ENCODE assay signal across 20 mouse cellular contexts in genomic region chr9:97003173-97003572, GRCm38 (mm10).
"Had no signal": no experiment of that assay in that cellular context is flagged by ENCODE, and none has a peak within 500 bp of the region (broad histone marks: within the 10 kb centered on the region; RNA-seq: fewer than 3 reads in every experiment).

No protein-coding gene starts in this region.

- DNase-seq: lung, adult 18-20 months; lung, embryonic 14.5 days; lung, postnatal 10 days; lung, postnatal 4 days; midbrain, embryonic 14.5 days; retina, postnatal 1 day; right cerebral cortex, adult 18-20 months; right cerebral cortex, postnatal 25 days; right cerebral cortex, postnatal 4 days; spleen, adult 18-20 months; thymus, adult 2 months; thymus, postnatal 25 days; thymus, postnatal 4 days had no signal

- H3K27ac ChIP-seq: liver, embryonic 14.5 days; midbrain, embryonic 12.5 days; neural tube, embryonic 13.5 days; neural tube, embryonic 15.5 days had no signal

- H3K9me3 ChIP-seq: neural tube, embryonic 15.5 days had no signal

- H3K4me3 ChIP-seq: megakaryocyte, embryonic 14.5 days; midbrain, embryonic 12.5 days; myocyte; neural tube, embryonic 13.5 days; neural tube, embryonic 15.5 days had no signal

- H3K9ac ChIP-seq: liver, embryonic 14.5 days; lung, embryonic 14.5 days; midbrain, embryonic 12.5 days; neural tube, embryonic 13.5 days; neural tube, embryonic 15.5 days had no signal

- ATAC-seq: midbrain, embryonic 16.5 days had no signal

- H3K27me3 ChIP-seq: megakaryocyte, embryonic 14.5 days; midbrain, embryonic 12.5 days; neural tube, embryonic 13.5 days; neural tube, embryonic 15.5 days had no signal

- H3K4me2 ChIP-seq: lung, embryonic 14.5 days; midbrain, embryonic 12.5 days; neural tube, embryonic 13.5 days; neural tube, embryonic 15.5 days had no signal

- H3K4me1 ChIP-seq: megakaryocyte, embryonic 14.5 days had no signal
